Mouse (Mus musculus): ENCODE data around the gene Ano2. TPM values are rescaled to one million over a fixed set of nuclear protein-coding genes. Genes with fewer than 3 reads are reported as not detected.
A peak's percentile ranks its signal among the peaks of the same experiment; 100 is the strongest.

Ano2 gene
- polyA plus RNA-seq, 1 experiment from 2014 or later, result 0.35 TPM

DNA sequence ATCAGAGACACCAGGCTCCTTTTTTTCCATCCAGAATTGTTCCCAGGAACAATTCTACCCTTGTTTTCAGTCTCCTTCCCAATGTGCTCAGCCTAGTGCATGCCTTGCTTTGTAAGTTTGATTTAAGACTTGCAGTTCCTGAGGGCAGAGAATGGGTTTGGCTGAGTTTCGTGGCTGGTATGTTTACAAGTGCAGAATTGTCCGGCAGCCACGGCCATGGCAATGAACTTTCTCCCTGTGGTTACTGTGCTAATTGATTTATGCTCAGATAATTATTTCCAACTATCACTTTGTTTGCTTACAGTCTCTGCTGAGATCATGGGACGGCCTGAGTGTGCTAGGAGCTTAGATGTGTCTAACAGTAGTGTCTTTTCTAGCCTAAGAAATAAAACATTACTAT lies 147.9 kb downstream of the Ano2 start:
- DNase-seq (ENCODE audit: low spot score) (no peak), ATAC-seq (ENCODE audit: insufficient number of reproducible peaks, low FRiP score, low TSS enrichment, low read depth) (no peak)
- 50% methylated on average over 4 of the region's 4 CpGs for WGBS

GRCm38 (mm10) chr6:125841284-125841683 lies 151.1 kb downstream of the Ano2 start:
- no peaks in the 10 kb centered on the region for H3K4me1 ChIP-seq (ENCODE audit: control insufficient read depth, insufficient read depth, low read length)
- H3K36me3 ChIP-seq (ENCODE audit: control insufficient read depth, insufficient read depth, low read length), result no peaks in the 10 kb centered on the region
- 61% methylated on average over 3 of the region's 3 CpGs for WGBS
- ATAC-seq (ENCODE audit: insufficient number of reproducible peaks, low FRiP score, low TSS enrichment, low read depth) (no peak), DNase-seq (ENCODE audit: low spot score) (no peak)
- H3K4me2 ChIP-seq (ENCODE audit: low read depth, severe bottlenecking), result no peak overlapping the region
- no peak overlapping the region for H3K9ac ChIP-seq (ENCODE audit: low read length)
- no peaks in the 10 kb centered on the region for H3K9me3 ChIP-seq (ENCODE audit: control insufficient read depth, low read length)
- no peak overlapping the region for H3K27ac ChIP-seq (replicated peaks; ENCODE audit: low read depth, low read length)
- H3K27me3 ChIP-seq (ENCODE audit: control insufficient read depth, insufficient read depth, low read length), result no peaks in the 10 kb centered on the region
- H3K4me3 ChIP-seq (ENCODE audit: low read depth, low read length), result no peak overlapping the region

More for the DNA sequence above, 147.9 kb downstream of the Ano2 start:
- Histone ChIP-seq H3K27ac (replicated peaks; ENCODE audit: low read depth, low read length) (no peak overlapping the region), H3K9me3 (ENCODE audit: control insufficient read depth, low read length) (no peaks in the 10 kb centered on the region), H3K36me3 (ENCODE audit: control insufficient read depth, insufficient read depth, low read length) (no peaks in the 10 kb centered on the region), H3K4me1 (ENCODE audit: control insufficient read depth, insufficient read depth, low read length) (no peaks in the 10 kb centered on the region), H3K4me3 (ENCODE audit: low read depth, low read length) (no peak overlapping the region), H3K27me3 (ENCODE audit: control insufficient read depth, insufficient read depth, low read length) (no peaks in the 10 kb centered on the region), H3K9ac (ENCODE audit: low read length) (no peak overlapping the region), H3K4me2 (ENCODE audit: low read depth, severe bottlenecking) (no peak overlapping the region)

DNA sequence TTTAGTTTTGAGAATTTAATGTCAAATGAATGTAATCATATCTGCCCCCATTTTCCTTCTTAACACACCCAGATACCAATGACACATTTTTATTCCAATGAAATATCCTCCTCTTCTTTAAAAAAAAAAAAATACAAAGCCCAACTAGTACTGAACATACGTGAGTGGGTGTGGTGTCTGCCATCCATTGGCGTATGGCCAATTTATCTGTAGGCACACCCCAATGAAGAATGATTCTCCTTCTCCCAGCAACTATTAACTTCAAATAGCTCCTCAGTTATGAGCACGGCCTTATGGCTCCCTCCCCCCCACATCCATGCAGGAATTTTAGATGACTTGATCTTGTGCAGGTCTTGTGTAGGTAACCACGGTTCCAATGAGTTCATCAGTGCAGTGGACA lies 161.0 kb downstream of the Ano2 start:
- H3K9me3 ChIP-seq (ENCODE audit: control insufficient read depth, low read length), result no peaks in the 10 kb centered on the region
- no peak overlapping the region for H3K27ac ChIP-seq (replicated peaks; ENCODE audit: low read depth, low read length)
- H3K27me3 ChIP-seq (ENCODE audit: control insufficient read depth, insufficient read depth, low read length), result no peaks in the 10 kb centered on the region
- H3K36me3 ChIP-seq (ENCODE audit: control insufficient read depth, insufficient read depth, low read length), result no peaks in the 10 kb centered on the region
- no peak overlapping the region for H3K4me2 ChIP-seq (ENCODE audit: low read depth, severe bottlenecking)
- no peaks in the 10 kb centered on the region for H3K4me1 ChIP-seq (ENCODE audit: control insufficient read depth, insufficient read depth, low read length)
- no peak overlapping the region for H3K9ac ChIP-seq (ENCODE audit: low read length)
- ATAC-seq (ENCODE audit: insufficient number of reproducible peaks, low FRiP score, low TSS enrichment, low read depth), result no peak
- H3K4me3 ChIP-seq (ENCODE audit: low read depth, low read length), result no peak overlapping the region
- DNase-seq (ENCODE audit: low spot score), result no peak
- WGBS, result 88% methylated on average over 4 of the region's 4 CpGs

DNA sequence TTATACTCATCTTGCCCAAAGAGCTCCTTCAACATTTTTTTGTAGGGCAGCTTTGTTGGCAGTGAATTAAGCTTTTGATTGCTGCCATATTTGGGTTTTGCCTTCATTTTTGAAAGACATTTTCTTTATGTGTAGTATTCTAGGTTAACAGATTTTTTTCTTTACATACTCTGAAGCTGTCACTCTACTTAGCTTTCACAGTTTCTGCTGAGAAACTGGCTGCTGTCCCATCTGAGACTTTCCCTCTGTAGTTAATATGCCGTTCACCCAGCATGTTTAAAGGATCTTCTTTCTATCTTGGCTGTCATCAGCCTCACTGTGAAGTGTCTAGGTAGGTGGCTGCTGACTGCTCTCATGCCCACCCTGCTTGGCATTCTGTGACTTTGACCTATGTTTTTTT lies 168.1 kb downstream of the Ano2 start:
- Histone ChIP-seq H3K9me3 (ENCODE audit: control insufficient read depth, low read length) (no peaks in the 10 kb centered on the region), H3K4me2 (ENCODE audit: low read depth, severe bottlenecking) (no peak overlapping the region), H3K9ac (ENCODE audit: low read length) (no peak overlapping the region), H3K27ac (replicated peaks; ENCODE audit: low read depth, low read length) (no peak overlapping the region), H3K36me3 (ENCODE audit: control insufficient read depth, insufficient read depth, low read length) (no peaks in the 10 kb centered on the region), H3K27me3 (ENCODE audit: control insufficient read depth, insufficient read depth, low read length) (no peaks in the 10 kb centered on the region), H3K4me1 (ENCODE audit: control insufficient read depth, insufficient read depth, low read length) (no peaks in the 10 kb centered on the region), H3K4me3 (ENCODE audit: low read depth, low read length) (no peak overlapping the region)
- 72% methylated on average over 1 of the region's 1 CpGs for WGBS
- ATAC-seq (ENCODE audit: insufficient number of reproducible peaks, low FRiP score, low TSS enrichment, low read depth) (no peak), DNase-seq (ENCODE audit: low spot score) (no peak)

DNA sequence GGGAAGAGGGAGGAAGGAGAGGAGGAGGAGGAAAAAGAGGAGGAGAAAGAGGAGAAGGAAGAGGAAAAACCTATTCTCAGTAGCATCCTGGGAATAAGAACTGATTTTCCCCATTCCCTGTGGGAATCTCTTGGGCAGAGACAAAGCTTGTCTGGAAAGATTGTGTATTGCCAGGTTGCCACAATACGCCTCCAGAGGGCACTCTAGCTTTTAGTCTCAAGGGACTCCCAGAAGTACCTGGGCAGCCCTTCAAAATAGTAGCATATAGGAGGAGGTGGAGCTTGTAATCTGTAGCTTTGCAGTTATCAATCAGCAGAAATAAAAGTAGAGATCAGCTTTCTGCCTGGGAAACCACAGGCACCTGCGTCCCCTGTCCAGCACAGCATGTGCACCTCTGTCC lies 178.3 kb downstream of the Ano2 start:
- Histone ChIP-seq H3K9ac (ENCODE audit: low read length) (no peak overlapping the region), H3K36me3 (ENCODE audit: control insufficient read depth, insufficient read depth, low read length) (no peaks in the 10 kb centered on the region), H3K27me3 (ENCODE audit: control insufficient read depth, insufficient read depth, low read length) (no peaks in the 10 kb centered on the region), H3K9me3 (ENCODE audit: control insufficient read depth, low read length) (no peaks in the 10 kb centered on the region), H3K4me1 (ENCODE audit: control insufficient read depth, insufficient read depth, low read length) (no peaks in the 10 kb centered on the region), H3K4me3 (ENCODE audit: low read depth, low read length) (no peak overlapping the region), H3K4me2 (ENCODE audit: low read depth, severe bottlenecking) (no peak overlapping the region), H3K27ac (replicated peaks; ENCODE audit: low read depth, low read length) (no peak overlapping the region)
- WGBS, result 16% methylated on average over 2 of the region's 2 CpGs
- peak; percentile 65 for DNase-seq (ENCODE audit: low spot score)
- no peak for ATAC-seq (ENCODE audit: insufficient number of reproducible peaks, low FRiP score, low TSS enrichment, low read depth)

DNA sequence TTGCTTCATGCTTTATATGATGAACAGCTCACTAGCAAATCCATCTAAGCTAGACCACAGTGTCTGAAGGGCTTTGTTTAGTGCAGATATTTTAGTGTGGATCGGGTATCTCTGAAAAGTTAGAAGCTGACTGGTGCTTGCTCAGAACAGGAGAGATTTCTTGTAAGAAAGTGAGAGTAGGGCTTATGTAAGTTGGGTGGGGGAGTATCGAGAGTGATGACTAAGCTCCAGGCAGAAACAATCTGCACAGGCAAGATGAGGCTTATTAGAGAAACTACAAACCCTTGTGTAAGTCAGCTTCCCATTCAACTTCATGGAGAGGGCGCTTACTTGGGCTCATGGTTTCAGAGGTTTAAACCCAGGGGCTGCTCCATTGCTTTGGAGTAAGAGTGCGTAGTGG lies 181.3 kb downstream of the Ano2 start:
- ATAC-seq (ENCODE audit: insufficient number of reproducible peaks, low FRiP score, low TSS enrichment, low read depth), result no peak
- WGBS, result 91% methylated on average over 4 of the region's 4 CpGs

DNA sequence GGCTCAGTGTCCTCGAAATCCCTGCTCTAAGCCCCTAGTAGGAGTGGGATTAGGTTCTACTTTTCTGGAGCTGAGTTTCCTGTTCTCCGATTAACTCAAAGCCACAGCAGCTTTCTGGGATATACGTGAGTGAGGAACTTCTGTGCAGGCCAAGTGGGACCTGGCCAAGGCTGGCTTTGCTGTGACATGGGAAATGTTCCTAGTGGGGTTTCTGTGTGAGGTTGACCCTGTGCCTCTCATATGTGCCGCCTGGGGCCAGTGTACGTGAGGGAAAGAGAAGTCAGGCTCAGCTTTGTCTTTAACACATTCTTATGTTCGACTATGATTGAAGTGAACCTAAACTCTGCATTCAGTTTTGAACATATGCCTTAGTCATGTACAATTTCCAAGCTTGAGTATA lies 184.5 kb downstream of the Ano2 start:
- Histone ChIP-seq H3K27ac (replicated peaks; ENCODE audit: low read depth, low read length) (no peak overlapping the region), H3K9me3 (ENCODE audit: control insufficient read depth, low read length) (no peaks in the 10 kb centered on the region), H3K4me1 (ENCODE audit: control insufficient read depth, insufficient read depth, low read length) (no peaks in the 10 kb centered on the region), H3K36me3 (ENCODE audit: control insufficient read depth, insufficient read depth, low read length) (no peaks in the 10 kb centered on the region), H3K9ac (ENCODE audit: low read length) (no peak overlapping the region), H3K4me3 (ENCODE audit: low read depth, low read length) (no peak overlapping the region), H3K4me2 (ENCODE audit: low read depth, severe bottlenecking) (no peak overlapping the region), H3K27me3 (ENCODE audit: control insufficient read depth, insufficient read depth, low read length) (no peaks in the 10 kb centered on the region)
- 89% methylated on average over 6 of the region's 6 CpGs for WGBS
- DNase-seq (ENCODE audit: low spot score) (no peak), ATAC-seq (ENCODE audit: insufficient number of reproducible peaks, low FRiP score, low TSS enrichment, low read depth) (no peak)

More for the DNA sequence above, 181.3 kb downstream of the Ano2 start:
- no peaks in the 10 kb centered on the region for H3K4me1 ChIP-seq (ENCODE audit: control insufficient read depth, insufficient read depth, low read length)
- H3K9ac ChIP-seq (ENCODE audit: low read length), result no peak overlapping the region
- no peak overlapping the region for H3K27ac ChIP-seq (replicated peaks; ENCODE audit: low read depth, low read length)
- no peaks in the 10 kb centered on the region for H3K27me3 ChIP-seq (ENCODE audit: control insufficient read depth, insufficient read depth, low read length)
- H3K9me3 ChIP-seq (ENCODE audit: control insufficient read depth, low read length), result no peaks in the 10 kb centered on the region
- no peak overlapping the region for H3K4me3 ChIP-seq (ENCODE audit: low read depth, low read length)
- no peak overlapping the region for H3K4me2 ChIP-seq (ENCODE audit: low read depth, severe bottlenecking)
- H3K36me3 ChIP-seq (ENCODE audit: control insufficient read depth, insufficient read depth, low read length), result no peaks in the 10 kb centered on the region
- no peak for DNase-seq (ENCODE audit: low spot score)

DNA sequence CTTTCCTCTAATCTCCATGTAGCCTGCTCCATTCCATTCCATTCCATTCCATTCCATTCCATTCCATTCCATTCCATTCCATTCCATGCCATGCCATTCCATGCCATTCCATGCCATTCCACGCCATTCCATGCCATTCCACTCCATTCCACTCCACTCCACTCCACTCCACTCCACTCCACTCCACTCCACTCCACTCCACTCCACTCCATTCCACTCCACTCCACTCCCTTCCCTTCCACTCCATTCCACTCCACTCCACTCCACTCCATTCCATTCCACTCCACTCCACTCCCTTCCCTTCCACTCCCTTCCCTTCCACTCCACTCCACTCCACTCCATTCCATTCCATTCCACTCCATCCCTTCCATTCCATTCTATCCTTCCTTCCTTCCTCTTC lies 186.7 kb downstream of the Ano2 start:
- Histone ChIP-seq H3K27me3 (ENCODE audit: control insufficient read depth, insufficient read depth, low read length) (no peaks in the 10 kb centered on the region), H3K4me2 (ENCODE audit: low read depth, severe bottlenecking) (no peak overlapping the region), H3K36me3 (ENCODE audit: control insufficient read depth, insufficient read depth, low read length) (no peaks in the 10 kb centered on the region), H3K9me3 (ENCODE audit: control insufficient read depth, low read length) (no peaks in the 10 kb centered on the region), H3K4me1 (ENCODE audit: control insufficient read depth, insufficient read depth, low read length) (no peaks in the 10 kb centered on the region), H3K4me3 (ENCODE audit: low read depth, low read length) (no peak overlapping the region), H3K27ac (replicated peaks; ENCODE audit: low read depth, low read length) (no peak overlapping the region), H3K9ac (ENCODE audit: low read length) (no peak overlapping the region)
- 87% methylated on average over 1 of the region's 1 CpGs for WGBS
- ATAC-seq (ENCODE audit: insufficient number of reproducible peaks, low FRiP score, low TSS enrichment, low read depth), result no peak
- no peak for DNase-seq (ENCODE audit: low spot score)

DNA sequence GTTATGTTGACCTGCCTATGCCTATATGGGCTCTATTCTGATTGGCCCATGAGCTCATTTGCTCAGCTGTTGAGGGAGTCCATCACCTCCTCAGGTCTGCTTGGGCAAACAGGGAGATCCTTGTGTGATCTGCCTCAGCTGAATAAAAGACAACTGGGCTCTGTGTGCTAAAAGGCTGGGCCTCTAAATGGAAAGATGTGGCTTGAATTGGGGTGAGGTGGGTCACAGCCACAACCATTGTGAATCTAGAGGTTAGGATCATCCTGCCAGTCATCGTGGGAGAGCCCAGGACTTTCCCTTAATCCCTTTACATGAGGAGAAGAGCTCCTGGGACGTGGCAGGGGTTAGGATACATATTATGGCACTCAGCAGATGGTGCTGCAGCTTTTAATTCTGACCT lies 188.5 kb downstream of the Ano2 start:
- no peak overlapping the region for H3K9ac ChIP-seq (ENCODE audit: low read length)
- H3K9me3 ChIP-seq (ENCODE audit: control insufficient read depth, low read length), result no peaks in the 10 kb centered on the region
- no peak for ATAC-seq (ENCODE audit: insufficient number of reproducible peaks, low FRiP score, low TSS enrichment, low read depth)
- no peak overlapping the region for H3K4me2 ChIP-seq (ENCODE audit: low read depth, severe bottlenecking)
- no peak for DNase-seq (ENCODE audit: low spot score)
- no peak overlapping the region for H3K27ac ChIP-seq (replicated peaks; ENCODE audit: low read depth, low read length)
- no peaks in the 10 kb centered on the region for H3K27me3 ChIP-seq (ENCODE audit: control insufficient read depth, insufficient read depth, low read length)
- H3K4me1 ChIP-seq (ENCODE audit: control insufficient read depth, insufficient read depth, low read length), result no peaks in the 10 kb centered on the region
- H3K36me3 ChIP-seq (ENCODE audit: control insufficient read depth, insufficient read depth, low read length), result no peaks in the 10 kb centered on the region
- H3K4me3 ChIP-seq (ENCODE audit: low read depth, low read length), result no peak overlapping the region
- 71% methylated on average over 2 of the region's 2 CpGs for WGBS

Measured in limb, embryonic 11.5 days (tissue).